Mouse (Mus musculus): ENCODE results near the gene Gars.

DNA sequence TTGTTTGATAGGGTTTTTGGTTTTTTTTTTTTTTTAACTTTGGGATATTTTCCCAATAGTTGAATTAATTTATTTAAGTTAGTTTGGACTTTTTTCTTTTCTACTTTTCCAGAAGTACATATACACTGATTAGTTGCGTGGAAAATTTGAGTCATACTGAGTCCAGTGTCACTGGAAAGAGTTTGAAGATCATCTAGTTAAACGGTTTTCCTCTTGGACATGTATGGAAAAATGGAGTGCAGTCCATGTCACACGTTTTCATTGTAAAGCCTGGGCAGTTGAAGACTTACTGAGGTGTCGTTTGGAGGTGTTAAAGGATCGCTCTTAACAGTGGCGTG, 1.6 kb downstream of the Gars start:
- TF ChIP-seq POLR2A (IDR thresholded peaks at IDR 0.05; ENCODE audit: insufficient read depth, low read length) (no peak), CTCF (IDR thresholded peaks at IDR 0.05; ENCODE audit: low read depth, low read length) (no peak), EP300 (IDR thresholded peaks at IDR 0.05; ENCODE audit: insufficient read depth, low read depth, low read length) (no peak)
